Mouse (Mus musculus): ENCODE measurements at regions not wholly inside any gene's neighbourhood (a gene's known extent, or its start where the extent isn't known, plus 50 kb on each side); places are given as distances from the start of the nearest gene placed in this dataset.
A peak's percentile ranks its signal among the peaks of the same experiment; 100 is the strongest.

DNA sequence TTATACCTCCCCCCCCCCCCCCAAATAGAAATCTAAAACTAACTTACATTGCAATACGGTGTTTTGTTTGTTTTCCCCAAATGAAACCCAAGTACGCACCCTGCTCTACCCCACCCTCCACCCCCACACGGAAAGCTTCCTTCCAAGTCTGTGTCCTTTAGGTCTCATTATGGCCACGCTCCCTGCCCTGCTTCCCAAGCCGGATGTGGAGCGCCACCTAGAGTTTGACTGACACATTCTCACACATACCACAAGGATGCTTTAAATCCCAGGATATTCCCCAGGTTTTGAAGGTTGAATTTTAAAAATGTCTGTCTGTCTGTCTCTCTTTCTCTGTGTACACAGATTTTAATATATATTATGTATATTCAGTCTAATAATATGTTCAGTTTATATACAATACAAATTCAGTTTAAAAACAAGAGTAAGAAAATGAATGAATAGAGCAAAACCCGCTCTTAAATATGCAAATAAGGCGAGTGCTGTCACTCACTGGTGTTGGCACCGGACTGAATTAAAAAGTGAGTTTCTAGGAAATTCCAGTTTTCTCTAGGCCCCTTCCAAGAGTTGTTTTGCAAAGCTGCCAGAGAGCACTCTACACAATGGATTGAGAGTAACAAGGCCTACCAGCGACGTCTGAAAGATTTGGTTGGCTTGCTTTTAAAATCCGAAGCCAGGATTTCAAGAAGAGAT lies 190.9 kb upstream of the Hmga2 start:
- TF ChIP-seq CTCF (IDR thresholded peaks at IDR 0.05; ENCODE audit: insufficient read depth, low read depth, low read length) = peak; percentile 31; the same call in 1 of the 2 replicates
- no peak for TF ChIP-seq POLR2A (IDR thresholded peaks at IDR 0.05; ENCODE audit: insufficient read depth, low read depth, low read length)

Measured in olfactory bulb, adult 2 months (tissue).